Mouse (Mus musculus) forebrain, embryonic 15.5 days (tissue): ENCODE data around the gene Sync. TPM values are rescaled to one million over a fixed set of nuclear protein-coding genes. Genes with fewer than 3 reads are reported as not detected.

ENCODE experiments used
- ATAC-seq: fragments of 200-750 bp; cut with Nextera tagmentation; replicated peaks from 2 replicates; pipeline ENCODE4 v1.8.0; 2017; ENCODE audit warnings: mild to moderate bottlenecking, moderate TSS enrichment, moderate library complexity
- H3K27ac ChIP-seq: fragments of 300-500 bp; sonication (generic); replicated peaks from 2 replicates; pipeline ENCODE4 v1.5.1; 2015; ENCODE audit warnings: mild to moderate bottlenecking, inconsistent platforms
- H3K27me3 ChIP-seq: fragments of 300-500 bp; sonication (generic); 2 replicates; pipeline ENCODE4 v1.6.1; 2015; ENCODE audit warnings: inconsistent platforms
- H3K36me3 ChIP-seq: fragments of 300-500 bp; sonication (generic); 2 replicates; pipeline ENCODE4 v1.6.1; 2015; ENCODE audit warnings: mild to moderate bottlenecking, inconsistent platforms
- H3K4me1 ChIP-seq: fragments of 300-500 bp; sonication (generic); 2 replicates; pipeline ENCODE4 v1.6.1; 2015; ENCODE audit warnings: inconsistent platforms
- H3K4me2 ChIP-seq: fragments of 300-500 bp; sonication (generic); replicated peaks from 2 replicates; pipeline ENCODE4 v1.6.1; 2015; ENCODE audit warnings: mild to moderate bottlenecking, inconsistent platforms
- H3K4me3 ChIP-seq: fragments of 300-500 bp; sonication (generic); 2 replicates; pipeline ENCODE4 v1.5.1; 2015; ENCODE audit warnings: mild to moderate bottlenecking, inconsistent platforms
- H3K9ac ChIP-seq: fragments of 300-500 bp; sonication (generic); replicated peaks from 2 replicates; pipeline ENCODE4 v1.6.1; 2015; ENCODE audit warnings: mild to moderate bottlenecking, inconsistent platforms
- H3K9me3 ChIP-seq: fragments of 300-500 bp; sonication (generic); 2 replicates; pipeline ENCODE4 v1.6.1; 2016; ENCODE audit warnings: inconsistent platforms
- WGBS: fragments of 180-500 bp; shearing (Covaris S2); methylation state at CpG from one replicate; pipeline ENCODE4 v1.1.7; 2015; ENCODE audit warnings: mixed read lengths; 5-methylcytosine and 5-hydroxymethylcytosine counted together
- microRNA-seq: library from miRNA; unstranded; fragments of <30 nt; microRNA quantifications from one replicate; pipeline ENCODE4, GENCODE M21; 2016
- polyA plus RNA-seq: library from polyadenylated mRNA; unstranded; fragments of >200 nt; fragmentation: Nextera tagmentation; extraction: Ambion mirVana; gene quantifications from 2 replicates; pipeline ENCODE4 v1.2.1, GENCODE M21; 2015

Sync gene
- polyA plus RNA-seq, 1 experiment from 2014 or later = 0.36 TPM

GRCm38 (mm10) chr4:129350644-129351043 is 63.2 kb downstream of the Sync start:
- 0 out of 2 replicates have a peak, but pooled peaks have one; percentile 72 for ATAC-seq
- Histone ChIP-seq H3K27ac (0 out of 2 replicates have a peak overlapping the region, but pooled peaks have one; percentile 4), H3K27me3 (no peaks in the 10 kb centered on the region), H3K9me3 (no peaks in the 10 kb centered on the region), H3K4me1 (peaks cover 4% of the 10 kb centered on the region; the same call in 1 of the 2 replicates), H3K9ac (no peak overlapping the region), H3K4me3 (no peak overlapping the region), H3K4me2 (no peak overlapping the region), H3K36me3 (peaks cover 26% of the 10 kb centered on the region)
- 12% methylated on average over 1 of the region's 1 CpGs for whole genome bisulfite sequencing

GRCm38 (mm10) chr4:129351111-129351510 is 63.7 kb downstream of the Sync start:
- H3K9ac ChIP-seq = no peak overlapping the region
- peaks cover 28% of the 10 kb centered on the region for H3K36me3 ChIP-seq
- WGBS = 72% methylated on average over 6 of the region's 6 CpGs
- peaks cover 4% of the 10 kb centered on the region; the same call in 1 of the 2 replicates for H3K4me1 ChIP-seq
- no peak overlapping the region for H3K4me3 ChIP-seq
- H3K27me3 ChIP-seq = no peaks in the 10 kb centered on the region
- H3K4me2 ChIP-seq = no peak overlapping the region
- H3K27ac ChIP-seq = 0 out of 2 replicates have a peak overlapping the region, but pooled peaks have one; percentile 4
- ATAC-seq = no peak
- H3K9me3 ChIP-seq = no peaks in the 10 kb centered on the region

- no peak overlapping the region for H3K4me2 ChIP-seq
- no peak for ATAC-seq
- H3K36me3 ChIP-seq = peaks cover 33% of the 10 kb centered on the region
- no peak overlapping the region for H3K27ac ChIP-seq
- no peaks in the 10 kb centered on the region for H3K27me3 ChIP-seq
- no peaks in the 10 kb centered on the region for H3K9me3 ChIP-seq
- H3K9ac ChIP-seq = no peak overlapping the region
- H3K4me1 ChIP-seq = peaks cover 4% of the 10 kb centered on the region; the same call in 1 of the 2 replicates
- WGBS = 89% methylated on average over 12 of the region's 12 CpGs
- H3K4me3 ChIP-seq = no peak overlapping the region
Observed at GRCm38 (mm10) chr4:129353176-129353575, 65.8 kb downstream of the Sync start.

- Histone ChIP-seq H3K27me3 (no peaks in the 10 kb centered on the region), H3K27ac (no peak overlapping the region), H3K4me2 (no peak overlapping the region), H3K36me3 (peaks cover 37% of the 10 kb centered on the region), H3K4me3 (no peak overlapping the region), H3K4me1 (peaks cover 4% of the 10 kb centered on the region; the same call in 1 of the 2 replicates), H3K9me3 (no peaks in the 10 kb centered on the region), H3K9ac (no peak overlapping the region)
- no peak for ATAC-seq
- 80% methylated on average over 15 of the region's 15 CpGs for WGBS
Observed at GRCm38 (mm10) chr4:129354236-129354635, 66.8 kb downstream of the Sync start.

- peaks cover 41% of the 10 kb centered on the region for H3K36me3 ChIP-seq
Observed at GRCm38 (mm10) chr4:129357613-129358163, 70.3 kb downstream of the Sync start.

More at GRCm38 (mm10) chr4:129357613-129358163, 70.3 kb downstream of the Sync start:
- WGBS = 91% methylated on average over 15 of the region's 15 CpGs
- no peaks in the 10 kb centered on the region for H3K9me3 ChIP-seq
- H3K4me1 ChIP-seq = no peaks in the 10 kb centered on the region
- H3K27ac ChIP-seq = no peak overlapping the region
- no peak for ATAC-seq
- no peaks in the 10 kb centered on the region for H3K27me3 ChIP-seq
- no peak overlapping the region for H3K4me2 ChIP-seq
- H3K4me3 ChIP-seq = no peak overlapping the region
- no peak overlapping the region for H3K9ac ChIP-seq

Small RNA genes lying within 50 kb of the gene (microRNA-seq; reads per million reads assigned to microRNA genes)
- not detected for gene Gm22994

Other genes starting within 250 kb of the Sync start
- gene Rnf19b, start 229.3 kb upstream of the Sync start, polyA plus RNA-seq = 23.0 and 23.2 TPM in 2 replicates
- gene Tmem54, start 182.1 kb upstream of the Sync start, polyA plus RNA-seq = not detected in 2 replicates
- 48.0 and 53.1 TPM in 2 replicates for gene Hpca, start 165.6 kb upstream of the Sync start, polyA plus RNA-seq
- gene Fndc5, start 150.6 kb upstream of the Sync start, polyA plus RNA-seq = 2.6 and 2.8 TPM in 2 replicates
- gene S100pbp, start 97.9 kb upstream of the Sync start, polyA plus RNA-seq = 15.3 and 17.2 TPM in 2 replicates
- 106 and 115 TPM in 2 replicates for gene Yars, start 97.9 kb upstream of the Sync start, polyA plus RNA-seq
- 4.1 and 4.5 TPM in 2 replicates for gene C77080, start 26.2 kb upstream of the Sync start, polyA plus RNA-seq
- gene Rbbp4, start 47.8 kb downstream of the Sync start, polyA plus RNA-seq = 434 and 436 TPM in 2 replicates
- gene Zbtb8os, start 48.1 kb downstream of the Sync start, polyA plus RNA-seq = 28.7 and 29.1 TPM in 2 replicates
- gene Zbtb8a, start 90.5 kb downstream of the Sync start, polyA plus RNA-seq = 16.1 and 17.8 TPM in 2 replicates
- 7.3 and 7.5 TPM in 2 replicates for gene Zbtb8b, start 153.2 kb downstream of the Sync start, polyA plus RNA-seq
- gene Bsdc1, start 174.0 kb downstream of the Sync start, polyA plus RNA-seq = 41.6 and 42.7 TPM in 2 replicates
- 0.34 TPM in 1 of 2 replicates, not detected in the other for gene Tssk3, start 203.4 kb downstream of the Sync start, polyA plus RNA-seq
- 0.61 TPM in 1 of 2 replicates, not detected in the other for gene Fam229a, start 203.6 kb downstream of the Sync start, polyA plus RNA-seq
- 2,102 and 2,181 TPM in 2 replicates for gene Marcksl1, start 226.0 kb downstream of the Sync start, polyA plus RNA-seq